Mouse (Mus musculus) v-Abl transformed pro-B cells (cell line): ENCODE data around the gene Glis1.

Experiments
- in situ Hi-C, 2 experiments: fragments of 400-800 bp; cut with MboI; formaldehyde crosslinking; loops; one replicate each; pipeline ENCODE4 v1.15.1; 2025; ENCODE audit not compliant: unreplicated experiment in 2 of 2

The Glis1 gene

GRCm38 (mm10) chr4:107449519-107449918 lies 15.1 kb downstream of the Glis1 start:
- in situ Hi-C loops = no loop called here

- in situ Hi-C loops = no loop called here
Observed at GRCm38 (mm10) chr4:107452266-107453015, 18.1 kb downstream of the Glis1 start.

GRCm38 (mm10) chr4:107453141-107453984 lies 19.0 kb downstream of the Glis1 start:
- in situ Hi-C loops = no loop called here

- in situ Hi-C loops = no loop called here
Observed at GRCm38 (mm10) chr4:107457602-107458001, 23.2 kb downstream of the Glis1 start.

GRCm38 (mm10) chr4:107458907-107459306 lies 24.5 kb downstream of the Glis1 start:
- in situ Hi-C loops = no loop called here

GRCm38 (mm10) chr4:107459461-107459860 lies 25.1 kb downstream of the Glis1 start:
- in situ Hi-C loops = no loop called here

- in situ Hi-C loops = no loop called here
Observed at GRCm38 (mm10) chr4:107460468-107460867, 26.1 kb downstream of the Glis1 start.

GRCm38 (mm10) chr4:107467831-107468230 lies 33.4 kb downstream of the Glis1 start:
- in situ Hi-C loops = no loop called here

- in situ Hi-C loops = no loop called here
Observed at GRCm38 (mm10) chr4:107468264-107468663, 33.9 kb downstream of the Glis1 start.

GRCm38 (mm10) chr4:107468768-107469167 lies 34.4 kb downstream of the Glis1 start:
- in situ Hi-C loops = no loop called here

GRCm38 (mm10) chr4:107476266-107476665 lies 41.9 kb downstream of the Glis1 start:
- in situ Hi-C loops = no loop called here

- in situ Hi-C loops = no loop called here
Observed at GRCm38 (mm10) chr4:107479015-107479414, 44.6 kb downstream of the Glis1 start.

GRCm38 (mm10) chr4:107482541-107482940 lies 48.1 kb downstream of the Glis1 start:
- in situ Hi-C loops = loop anchor here in 1 of 2 experiments (10.0 kb wide), 1 partner anchor 132 kb away; no protein-coding TSS in a partner anchor

- in situ Hi-C loops = loop anchor here in 1 of 2 experiments (10.0 kb wide), 1 partner anchor 131 kb away; no protein-coding TSS in a partner anchor
Observed at GRCm38 (mm10) chr4:107483556-107484220, 49.3 kb downstream of the Glis1 start.

- in situ Hi-C loops = loop anchor here in 1 of 2 experiments (10.0 kb wide), 1 partner anchor 131 kb away; no protein-coding TSS in a partner anchor
Observed at GRCm38 (mm10) chr4:107484221-107484575, 49.8 kb downstream of the Glis1 start.

GRCm38 (mm10) chr4:107485903-107486302 lies 51.5 kb downstream of the Glis1 start:
- in situ Hi-C loops = loop anchor here in 1 of 2 experiments (10.0 kb wide), 1 partner anchor 129 kb away; no protein-coding TSS in a partner anchor

GRCm38 (mm10) chr4:107489121-107489840 lies 54.9 kb downstream of the Glis1 start:
- in situ Hi-C loops = loop anchor here in 1 of 2 experiments (10.0 kb wide), 1 partner anchor 126 kb away; no protein-coding TSS in a partner anchor

- in situ Hi-C loops = no loop called here
Observed at GRCm38 (mm10) chr4:107492991-107493390, 58.6 kb downstream of the Glis1 start.

GRCm38 (mm10) chr4:107495751-107496430 lies 61.5 kb downstream of the Glis1 start:
- in situ Hi-C loops = no loop called here
